Mouse (Mus musculus): Measurements from ENCODE around the gene Tspan11.
A peak's percentile ranks its signal among the peaks of the same experiment; 100 is the strongest.

Gene Tspan11

GRCm38 (mm10) chr6:127887511-127888421 is at the start of gene Tspan11:
Tspan11 (plus strand) TSS chr6:127887589.
- peak; percentile 73 to 76 for DNase-seq (ENCODE audit: inconsistent age in 2 of 2, low spot score in 1 of 2)

GRCm38 (mm10) chr6:127837910-127838309 is 49.5 kb upstream of the Tspan11 start:
- DNase-seq (ENCODE audit: inconsistent age in 2 of 2, low spot score in 1 of 2): no peak

GRCm38 (mm10) chr6:127839538-127839937 is 47.9 kb upstream of the Tspan11 start:
- no peak for DNase-seq (ENCODE audit: inconsistent age in 2 of 2, low spot score in 1 of 2)

GRCm38 (mm10) chr6:127840171-127840570 is 47.2 kb upstream of the Tspan11 start:
- no peak for DNase-seq (ENCODE audit: inconsistent age in 2 of 2, low spot score in 1 of 2)

GRCm38 (mm10) chr6:127841326-127841725 is 46.1 kb upstream of the Tspan11 start:
- no peak for DNase-seq (ENCODE audit: inconsistent age in 2 of 2, low spot score in 1 of 2)

GRCm38 (mm10) chr6:127846521-127846920 is 40.9 kb upstream of the Tspan11 start:
- DNase-seq (ENCODE audit: inconsistent age in 2 of 2, low spot score in 1 of 2): peak; percentile 63 to 70

GRCm38 (mm10) chr6:127849496-127849895 is 37.9 kb upstream of the Tspan11 start:
- DNase-seq (ENCODE audit: inconsistent age in 2 of 2, low spot score in 1 of 2): no peak

GRCm38 (mm10) chr6:127851611-127852010 is 35.8 kb upstream of the Tspan11 start:
- no peak for DNase-seq (ENCODE audit: inconsistent age in 2 of 2, low spot score in 1 of 2)

GRCm38 (mm10) chr6:127853241-127853640 is 34.1 kb upstream of the Tspan11 start:
- no peak for DNase-seq (ENCODE audit: inconsistent age in 2 of 2, low spot score in 1 of 2)

GRCm38 (mm10) chr6:127853771-127854687 is 33.4 kb upstream of the Tspan11 start:
- DNase-seq (ENCODE audit: inconsistent age in 2 of 2, low spot score in 1 of 2): no peak

- no peak for DNase-seq (ENCODE audit: inconsistent age in 2 of 2, low spot score in 1 of 2)
Measured at GRCm38 (mm10) chr6:127854688-127855013, 32.7 kb upstream of the Tspan11 start.

GRCm38 (mm10) chr6:127855711-127856295 is 31.6 kb upstream of the Tspan11 start:
- DNase-seq (ENCODE audit: inconsistent age in 2 of 2, low spot score in 1 of 2): no peak

- no peak for DNase-seq (ENCODE audit: inconsistent age in 2 of 2, low spot score in 1 of 2)
Measured at GRCm38 (mm10) chr6:127861951-127862350, 25.4 kb upstream of the Tspan11 start.

- DNase-seq (ENCODE audit: inconsistent age in 2 of 2, low spot score in 1 of 2): no peak
Measured at GRCm38 (mm10) chr6:127865391-127865790, 22.0 kb upstream of the Tspan11 start.

- no peak for DNase-seq (ENCODE audit: inconsistent age in 2 of 2, low spot score in 1 of 2)
Measured at GRCm38 (mm10) chr6:127868546-127868945, 18.8 kb upstream of the Tspan11 start.

- no peak for DNase-seq (ENCODE audit: inconsistent age in 2 of 2, low spot score in 1 of 2)
Measured at GRCm38 (mm10) chr6:127869121-127869520, 18.3 kb upstream of the Tspan11 start.

- DNase-seq (ENCODE audit: inconsistent age in 2 of 2, low spot score in 1 of 2): no peak
Measured at GRCm38 (mm10) chr6:127870345-127871324, 16.8 kb upstream of the Tspan11 start.

- no peak for DNase-seq (ENCODE audit: inconsistent age in 2 of 2, low spot score in 1 of 2)
Measured at GRCm38 (mm10) chr6:127871436-127871835, 16.0 kb upstream of the Tspan11 start.

GRCm38 (mm10) chr6:127872581-127872980 is 14.8 kb upstream of the Tspan11 start:
- no peak for DNase-seq (ENCODE audit: inconsistent age in 2 of 2, low spot score in 1 of 2)

- DNase-seq (ENCODE audit: inconsistent age in 2 of 2, low spot score in 1 of 2): no peak
Measured at GRCm38 (mm10) chr6:127875883-127876282, 11.5 kb upstream of the Tspan11 start.
